Mouse (Mus musculus): Measurements from ENCODE around the gene Sel1l3. TPM values are rescaled to one million over a fixed set of nuclear protein-coding genes. Genes with fewer than 3 reads are reported as not detected.

The Sel1l3 gene
- total RNA-seq (2021) = 10 to 100 TPM; 36.1 to 41.7 TPM
- long read RNA-seq, full-length matches to known transcripts = 44 of 54 reads
- long read RNA-seq, partial matches to known transcripts = 6 of 54 reads
- long read RNA-seq, other reads (novel, unspliced or antisense) = 4 of 54 reads

DNA sequence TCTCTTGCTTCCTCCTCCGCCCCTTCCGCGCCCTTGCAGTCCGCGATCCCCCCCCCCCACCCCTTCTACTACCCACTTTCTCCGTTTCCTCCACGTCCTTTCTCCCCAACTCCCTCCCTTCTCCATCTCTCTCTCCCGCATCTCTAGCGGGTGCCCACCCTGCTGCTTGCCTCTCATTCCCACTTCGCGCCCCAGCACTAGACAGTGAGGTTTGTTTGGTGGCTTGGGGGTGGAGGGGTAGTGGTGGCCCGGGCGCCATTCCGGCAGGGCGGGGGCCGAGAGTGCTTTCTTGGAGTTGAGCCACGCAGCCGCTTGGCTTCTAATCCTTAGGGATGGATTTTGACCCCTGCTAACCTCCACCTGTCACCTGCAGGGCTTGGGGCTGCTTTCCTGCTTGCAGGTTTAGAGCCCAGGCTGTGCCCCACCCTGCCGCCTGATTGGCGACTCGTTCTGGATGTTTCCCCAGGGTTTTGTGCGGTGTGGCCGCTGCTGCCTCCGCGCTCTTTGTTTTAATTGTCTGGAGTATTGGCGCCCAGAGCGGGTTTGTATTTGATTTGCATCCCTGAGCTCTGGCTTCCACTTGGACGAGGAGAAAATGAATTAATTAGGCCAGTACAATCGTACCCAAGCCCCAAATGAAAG lies at the start of gene Sel1l3:
TSS of gene Sel1l3 (minus strand) at position 217 of the 642 bp plus-strand sequence.
- no peak for DNase-seq (ENCODE audit: low spot score in 2 of 2)

- DNase-seq (ENCODE audit: low spot score in 2 of 2) = no peak
These were observed 48.3 kb upstream of the Sel1l3 start for GRCm38 (mm10) chr5:53261999-53262398.

DNA sequence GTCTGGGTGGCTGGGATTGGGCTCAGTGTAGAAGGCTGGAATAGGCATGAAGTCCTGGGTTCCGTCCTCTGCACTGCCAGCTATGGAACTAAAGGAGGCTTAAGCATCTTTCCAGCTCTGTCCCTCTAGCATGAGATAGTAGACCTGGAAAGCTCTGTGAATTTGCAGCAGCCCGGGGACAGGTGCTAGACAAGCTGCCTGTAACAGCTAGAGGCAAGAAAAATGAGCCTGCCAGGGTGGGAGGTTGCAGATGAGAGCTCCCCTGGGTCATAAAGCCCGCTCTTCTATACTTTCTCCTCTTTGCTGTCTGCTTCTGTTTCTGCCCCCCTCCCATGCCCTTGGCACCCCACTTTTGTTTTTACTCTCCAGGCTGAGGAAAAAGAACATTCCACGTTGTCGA lies 46.2 kb upstream of the Sel1l3 start:
- DNase-seq (ENCODE audit: low spot score in 2 of 2) = peak in 1 of 2 experiments; percentile 46

GRCm38 (mm10) chr5:53258038-53258786 lies 44.5 kb upstream of the Sel1l3 start:
- peak; percentile 34 to 59 for DNase-seq (ENCODE audit: low spot score in 2 of 2)

GRCm38 (mm10) chr5:53254821-53255220 lies 41.1 kb upstream of the Sel1l3 start:
- no peak for DNase-seq (ENCODE audit: low spot score in 2 of 2)

DNA sequence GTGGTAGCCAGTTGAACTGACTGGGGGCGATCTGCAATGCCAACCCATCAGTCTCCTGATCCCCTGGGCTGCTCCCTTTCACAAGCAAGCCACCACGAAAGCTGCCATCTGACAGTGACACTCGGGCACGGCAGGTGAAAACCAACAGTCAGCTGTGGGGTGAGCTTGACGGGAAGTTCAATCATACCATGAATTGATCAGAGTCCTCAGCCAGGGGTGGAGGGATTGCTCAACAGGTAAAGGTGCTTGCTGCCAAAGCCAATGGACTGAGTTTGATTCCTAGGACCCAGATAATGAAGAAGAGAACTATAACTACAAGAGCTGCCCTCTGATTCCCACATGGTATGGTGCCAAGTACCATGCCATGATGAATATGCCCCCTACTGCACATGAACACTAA lies 40.4 kb upstream of the Sel1l3 start:
- DNase-seq (ENCODE audit: low spot score in 2 of 2) = no peak

GRCm38 (mm10) chr5:53249431-53250061 lies 35.8 kb upstream of the Sel1l3 start:
- DNase-seq (ENCODE audit: low spot score in 2 of 2) = no peak

- no peak for DNase-seq (ENCODE audit: low spot score in 2 of 2)
These were observed 34.8 kb upstream of the Sel1l3 start for GRCm38 (mm10) chr5:53248499-53248898.

DNA sequence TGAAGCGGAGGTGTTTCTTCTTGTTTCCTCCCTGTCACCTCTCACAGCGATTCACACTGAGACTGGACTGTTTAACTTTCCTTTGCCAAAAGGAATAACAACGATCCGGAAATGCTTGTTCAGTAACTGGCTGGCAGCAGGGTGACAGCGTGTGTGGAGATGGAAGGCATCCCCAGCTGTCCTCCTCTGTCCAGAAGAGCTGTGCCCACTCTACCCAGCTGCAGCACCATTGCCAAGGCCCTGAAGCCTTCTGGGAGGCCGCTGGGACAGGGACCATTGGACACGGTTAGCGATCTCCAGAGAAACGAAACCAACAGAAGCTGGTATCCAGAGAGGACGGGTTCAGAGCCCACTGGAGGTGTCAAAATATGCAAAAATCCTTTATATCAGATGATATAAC lies 30.2 kb upstream of the Sel1l3 start:
- no peak for DNase-seq (ENCODE audit: low spot score in 2 of 2)

DNA sequence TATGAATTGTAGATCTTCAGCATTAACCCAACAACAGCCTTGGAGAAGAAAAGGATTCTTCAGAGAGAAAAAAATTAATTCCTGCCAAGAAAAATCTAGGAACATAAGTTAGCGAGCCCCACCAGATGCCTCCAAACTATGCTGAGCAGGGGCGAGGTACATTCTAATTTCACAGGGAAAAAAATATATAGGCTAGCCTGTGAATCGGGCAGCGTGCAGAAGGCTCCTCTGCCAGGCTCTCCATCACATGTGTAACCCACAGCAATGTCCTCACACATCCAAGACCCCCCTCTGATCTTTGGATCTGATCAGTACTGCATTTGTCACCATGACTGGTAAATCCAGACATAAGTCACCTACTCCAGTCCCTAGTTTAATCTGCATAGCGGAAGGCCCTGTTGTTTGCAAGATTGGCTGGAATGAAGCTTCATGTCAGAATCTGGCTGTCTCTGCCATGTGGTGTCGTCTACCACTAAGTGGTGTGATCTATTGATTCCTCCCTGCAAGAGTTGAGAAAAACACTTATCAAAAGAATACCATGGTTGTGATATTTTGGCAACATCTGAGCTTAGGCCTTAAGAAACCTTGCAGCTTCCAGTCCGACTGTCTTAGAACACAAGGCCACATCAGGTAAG lies 29.3 kb upstream of the Sel1l3 start:
- peak; percentile 34 to 66 for DNase-seq (ENCODE audit: low spot score in 2 of 2)

DNA sequence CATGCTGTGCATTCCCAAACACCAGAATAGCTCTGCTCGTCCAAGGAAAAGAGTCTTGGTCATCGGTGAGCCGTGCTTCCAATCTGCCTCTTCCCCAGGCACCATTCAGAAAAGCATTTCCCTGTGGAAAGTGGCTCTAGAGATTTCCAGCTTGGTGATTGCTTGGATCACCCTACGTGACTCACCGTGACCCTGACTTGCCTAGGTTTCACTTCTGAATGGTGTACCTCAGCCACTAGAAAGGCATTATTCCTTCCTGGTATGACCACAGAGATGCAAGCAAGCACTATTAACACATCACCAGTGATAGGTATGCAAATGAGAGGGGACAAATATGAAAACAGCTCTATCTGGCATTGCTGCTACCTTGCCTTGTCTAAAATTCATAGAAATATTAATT lies 28.2 kb upstream of the Sel1l3 start:
- DNase-seq (ENCODE audit: low spot score in 2 of 2) = no peak

DNA sequence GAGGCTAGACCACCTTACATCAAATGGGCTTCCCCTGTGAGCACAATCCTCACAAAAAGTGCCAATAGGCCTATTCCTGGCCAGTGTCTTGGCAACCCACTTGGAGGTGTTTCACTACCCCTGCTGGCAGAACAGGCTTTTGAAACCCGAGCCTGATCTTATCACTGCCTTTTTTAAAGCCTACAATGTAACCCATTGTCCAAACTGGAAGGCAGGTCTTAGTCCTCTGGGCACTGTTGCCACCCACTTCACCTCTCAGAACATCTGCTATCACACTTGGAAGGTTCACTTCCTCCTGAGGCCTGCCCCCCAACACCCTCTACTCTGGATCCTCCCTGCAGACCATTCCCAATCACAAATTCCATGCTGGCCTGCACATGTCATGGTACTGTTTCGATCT lies 27.4 kb upstream of the Sel1l3 start:
- no peak for DNase-seq (ENCODE audit: low spot score in 2 of 2)

DNA sequence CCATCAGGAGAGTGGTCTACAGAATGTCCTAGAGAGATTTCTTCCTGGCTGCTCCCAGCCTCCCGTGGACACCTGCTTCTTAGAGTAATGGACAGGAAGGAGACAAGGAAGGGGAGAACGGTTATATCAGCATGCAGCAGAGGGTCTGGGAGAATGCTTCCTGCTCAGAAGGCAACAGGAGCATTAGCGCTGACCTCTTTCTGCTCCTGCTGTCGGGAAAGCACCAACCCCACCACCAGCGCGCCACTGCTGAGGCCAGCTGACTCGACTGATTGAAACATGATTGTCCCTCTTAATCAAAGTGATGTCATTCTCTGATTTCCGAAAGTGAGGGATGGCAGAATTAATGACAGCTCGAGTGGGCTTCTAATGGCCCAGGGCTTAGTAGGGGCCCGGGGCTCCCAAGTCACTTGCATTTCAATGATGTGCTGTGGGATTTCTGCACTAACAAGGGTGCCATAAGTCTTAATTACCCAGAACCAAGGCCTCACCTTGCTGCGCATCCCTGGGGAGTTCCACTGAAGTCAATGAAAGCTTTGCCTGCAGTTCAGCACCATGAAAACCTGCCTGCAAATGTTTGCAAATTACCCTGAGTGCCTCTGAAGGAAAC lies 26.2 kb upstream of the Sel1l3 start:
- no peak for DNase-seq (ENCODE audit: low spot score in 2 of 2)

GRCm38 (mm10) chr5:53239189-53239588 lies 25.5 kb upstream of the Sel1l3 start:
- no peak for DNase-seq (ENCODE audit: low spot score in 2 of 2)

- DNase-seq (ENCODE audit: low spot score in 2 of 2) = no peak
These were observed 25.0 kb upstream of the Sel1l3 start for GRCm38 (mm10) chr5:53238761-53239160.

- no peak for DNase-seq (ENCODE audit: low spot score in 2 of 2)
These were observed 23.0 kb upstream of the Sel1l3 start for GRCm38 (mm10) chr5:53236749-53237148.

DNA sequence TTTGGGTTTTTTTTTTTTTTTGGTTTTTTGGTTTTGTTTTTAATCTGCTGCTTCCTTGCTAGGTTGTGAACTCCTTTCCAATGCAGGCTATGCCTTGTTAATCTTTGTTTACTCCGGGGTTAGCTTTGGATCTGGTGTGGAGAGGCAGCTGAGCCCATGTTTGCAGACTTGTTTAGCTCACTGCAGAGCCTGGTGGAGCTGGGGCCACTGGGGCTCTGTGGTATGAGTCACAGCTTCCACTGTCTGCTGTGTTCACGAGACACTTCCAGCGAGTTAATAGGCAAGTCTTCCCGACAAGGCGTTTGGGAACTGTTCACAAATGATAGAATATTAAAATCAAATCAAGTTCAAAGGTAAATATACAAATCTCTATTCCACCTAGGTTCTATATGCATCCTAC lies 22.4 kb upstream of the Sel1l3 start:
- DNase-seq (ENCODE audit: low spot score in 2 of 2) = peak in 1 of 2 experiments; percentile 41

- DNase-seq (ENCODE audit: low spot score in 2 of 2) = no peak
These were observed 21.8 kb upstream of the Sel1l3 start for GRCm38 (mm10) chr5:53235551-53235950.

DNA sequence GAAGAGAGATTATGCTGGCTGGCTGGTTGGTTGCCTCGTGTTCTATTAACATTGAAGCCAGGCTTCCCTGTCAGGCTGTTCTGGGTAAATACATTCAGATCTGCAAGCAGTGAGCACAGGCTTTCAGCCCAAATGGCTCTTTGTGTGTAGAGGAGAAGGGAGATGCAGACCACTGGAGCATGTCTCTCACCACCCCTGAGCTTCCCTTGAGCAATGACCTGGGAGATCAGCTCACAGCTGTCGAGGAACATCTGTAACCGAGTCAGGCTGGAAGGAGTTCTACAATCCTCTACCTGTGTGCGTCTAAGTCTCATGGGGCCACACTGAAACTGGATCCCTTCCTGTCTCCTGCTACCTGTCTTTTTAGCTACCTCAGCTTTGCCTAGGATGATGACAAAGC lies 16.8 kb upstream of the Sel1l3 start:
- DNase-seq (ENCODE audit: low spot score in 2 of 2) = no peak

- no peak for DNase-seq (ENCODE audit: low spot score in 2 of 2)
These were observed 11.7 kb upstream of the Sel1l3 start for GRCm38 (mm10) chr5:53225434-53225833.

- DNase-seq (ENCODE audit: low spot score in 2 of 2) = no peak
These were observed 1.1 kb upstream of the Sel1l3 start for GRCm38 (mm10) chr5:53214801-53215200.

All from layer of hippocampus, adult 18-20 months (tissue).